Mouse (Mus musculus): ENCODE results near the gene 1700016D06Rik.
"Not testable (repeated sequence)": the region's sequence is repeated elsewhere in the genome, so short reads cannot be mapped to it uniquely, and the experiment has no call there.

Gene 1700016D06Rik

DNA sequence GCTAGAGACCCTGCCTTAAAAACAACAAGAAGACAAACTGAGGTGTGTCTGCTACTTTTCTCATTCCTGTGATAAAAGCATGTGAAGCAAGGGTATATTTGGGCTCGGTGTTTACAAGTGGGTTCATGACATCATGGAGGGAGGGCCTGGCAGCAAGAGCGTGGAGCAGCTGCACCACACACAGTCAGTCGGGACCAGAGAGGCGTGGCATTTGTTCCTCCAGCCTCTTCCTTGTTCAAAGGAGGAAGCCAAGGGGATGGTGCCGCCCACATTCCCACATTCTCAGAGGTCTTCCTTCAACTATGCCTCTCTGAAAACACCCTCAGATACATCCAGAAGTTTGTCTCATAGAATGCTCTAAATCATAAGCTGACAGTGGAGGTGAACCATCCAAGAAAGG is 2.9 kb upstream of the 1700016D06Rik start:
- no peak for DNase-seq (ENCODE audit: low read depth, low spot score)

DNA sequence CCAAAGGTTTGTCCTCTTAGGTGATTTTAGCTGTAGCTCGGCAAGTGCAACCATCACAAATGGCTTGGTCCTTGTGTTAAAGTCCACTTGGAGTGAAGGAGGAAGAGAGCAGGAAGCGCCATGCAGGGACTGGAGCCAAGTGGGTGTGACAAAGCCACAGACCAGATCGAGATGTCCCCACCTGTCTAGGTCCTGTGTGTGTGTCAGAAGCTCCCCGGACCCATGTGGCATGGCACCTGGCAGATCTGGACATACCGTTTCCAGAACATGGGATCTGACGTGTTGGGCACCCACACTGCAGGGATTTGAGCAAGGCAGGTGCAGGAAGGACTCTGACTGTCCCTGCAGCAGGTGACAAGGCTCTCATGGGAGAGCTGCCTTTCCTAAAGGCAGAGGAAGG is 565 bp upstream of the 1700016D06Rik start:
- DNase-seq (ENCODE audit: low read depth, low spot score) = no peak

DNA sequence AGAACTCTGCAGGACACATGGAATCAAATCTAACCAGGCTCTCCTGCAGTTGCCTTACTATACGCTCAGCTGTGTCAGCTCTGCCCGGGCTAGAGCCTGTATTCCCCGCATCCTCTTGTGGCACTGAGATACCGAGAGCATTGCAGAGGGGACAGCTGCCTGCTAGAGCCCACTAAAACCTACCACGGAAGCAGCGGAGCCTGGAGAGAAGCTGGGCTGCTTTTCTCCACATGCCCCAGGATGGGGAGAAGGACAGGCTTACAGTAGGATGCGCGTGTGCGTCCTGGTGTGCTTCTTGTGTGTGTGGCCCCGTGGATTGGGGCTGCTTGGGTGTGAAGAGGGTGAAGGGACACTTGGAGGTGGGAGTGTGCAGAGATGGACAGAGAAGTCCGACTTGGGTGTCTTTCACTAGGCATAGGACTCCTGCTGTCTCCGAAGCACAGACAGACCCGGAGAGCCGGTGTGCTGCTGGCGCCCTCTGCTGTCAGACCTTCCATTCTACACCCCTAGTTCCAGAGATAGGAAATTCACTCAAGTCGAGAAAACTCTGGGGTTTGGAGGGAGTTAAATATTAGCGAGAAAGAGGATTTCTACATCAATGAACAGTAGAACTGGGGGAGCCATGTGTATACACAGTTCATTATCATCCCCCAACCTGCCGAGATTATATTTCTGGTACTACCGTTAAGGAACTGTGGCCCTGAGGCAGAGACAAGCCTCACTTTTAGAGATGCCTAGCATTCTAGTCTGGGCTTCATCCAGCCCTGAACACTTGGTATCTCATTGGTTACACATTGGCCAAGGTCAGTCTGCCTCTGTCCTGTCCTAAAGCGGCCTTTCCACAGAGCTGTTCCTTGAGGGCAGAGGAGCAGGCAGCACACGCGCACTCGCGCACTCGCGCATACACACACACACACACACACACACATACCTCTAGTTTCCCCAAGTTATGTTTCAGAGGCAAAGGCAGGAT is 517 bp downstream of the 1700016D06Rik start:
- peak; percentile 38 for DNase-seq (ENCODE audit: low read depth, low spot score)

DNA sequence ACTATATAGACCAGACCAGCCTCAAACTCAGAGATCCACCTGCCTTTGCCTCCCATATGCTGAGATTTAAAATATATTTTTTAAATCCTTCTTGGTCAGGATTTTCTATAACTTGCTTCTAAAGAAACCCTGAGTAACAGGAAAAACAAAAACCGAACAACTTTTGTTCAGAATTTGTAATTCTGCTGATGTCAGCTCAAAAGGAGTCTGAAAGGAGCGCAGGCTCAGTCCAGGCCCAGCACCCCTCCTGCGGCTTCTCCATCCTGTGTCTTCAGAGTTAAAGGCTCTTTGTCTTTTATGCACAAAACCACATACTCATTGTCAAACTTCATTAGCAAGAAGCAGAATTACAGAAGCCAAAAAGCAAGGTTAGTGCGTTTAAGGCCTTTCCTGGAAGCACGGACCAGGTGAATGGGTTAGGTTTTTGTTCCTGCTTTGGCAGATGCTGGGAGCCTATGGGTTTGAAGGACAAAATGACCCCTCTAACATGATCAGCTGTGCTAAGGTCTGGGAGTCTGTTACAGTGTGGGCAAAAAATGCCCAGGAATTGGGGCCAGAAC is 1.3 kb downstream of the 1700016D06Rik start:
- DNase-seq (ENCODE audit: low read depth, low spot score) = no peak

DNA sequence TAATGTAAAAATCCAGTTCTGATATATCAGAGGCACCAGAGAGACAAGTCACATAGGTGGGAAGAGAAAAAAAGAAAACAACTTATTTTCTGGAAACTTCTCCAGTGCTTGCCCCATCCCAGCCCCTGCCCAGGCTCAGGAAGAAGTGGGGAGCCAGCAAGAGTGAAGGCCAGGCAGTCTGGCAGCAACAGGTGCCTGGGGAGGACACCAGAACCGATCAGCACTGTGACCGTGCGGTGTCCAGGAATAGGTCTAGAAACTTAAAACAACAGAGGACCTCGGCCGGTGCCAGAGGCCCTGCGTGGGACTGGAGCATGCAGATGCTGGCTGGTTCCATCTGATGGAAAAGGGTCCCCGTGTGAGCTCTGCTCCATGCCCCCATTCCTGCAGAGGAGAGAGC is 3.4 kb downstream of the 1700016D06Rik start:
- no peak for DNase-seq (ENCODE audit: low read depth, low spot score)

DNA sequence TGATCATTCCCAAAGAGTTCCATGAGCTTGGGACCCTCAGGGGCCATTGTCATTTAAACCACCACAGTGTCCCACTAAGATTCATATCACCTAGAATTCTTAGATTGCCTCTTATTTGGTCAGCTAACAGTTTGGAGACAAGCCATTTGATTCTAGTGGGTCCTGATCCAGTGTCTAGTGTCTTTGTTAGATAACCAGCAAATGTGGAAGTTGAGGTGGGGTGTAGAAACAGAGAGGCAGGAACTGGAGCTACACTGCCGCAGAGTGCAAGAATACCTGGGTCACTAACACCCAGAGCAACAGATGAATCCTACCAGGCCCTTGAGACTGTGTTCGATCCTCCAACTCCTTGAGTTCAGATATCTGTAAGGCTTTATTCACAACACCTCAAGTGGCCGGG is 4.7 kb downstream of the 1700016D06Rik start:
- no peak for DNase-seq (ENCODE audit: low read depth, low spot score)

DNA sequence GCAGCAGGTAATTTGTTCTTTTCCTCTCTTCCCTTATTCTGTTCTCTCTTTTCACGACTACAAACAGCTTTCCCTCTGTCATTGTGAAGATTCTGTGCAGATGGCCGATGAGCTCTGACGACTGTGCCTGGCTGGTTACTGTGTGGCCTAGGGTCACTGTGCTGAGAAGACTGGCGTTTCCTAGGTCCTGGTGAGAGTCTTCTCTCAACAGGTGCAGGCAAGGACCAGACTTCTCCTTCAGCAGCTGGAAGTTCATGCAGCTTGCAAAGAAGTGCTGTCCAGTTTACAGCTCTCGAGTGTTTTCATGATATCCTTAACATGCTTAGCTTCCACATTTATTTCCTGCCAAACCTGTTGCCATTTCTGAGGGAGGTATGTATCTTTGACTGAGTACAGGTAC is 6.9 kb downstream of the 1700016D06Rik start:
- no peak for DNase-seq (ENCODE audit: low read depth, low spot score)

DNA sequence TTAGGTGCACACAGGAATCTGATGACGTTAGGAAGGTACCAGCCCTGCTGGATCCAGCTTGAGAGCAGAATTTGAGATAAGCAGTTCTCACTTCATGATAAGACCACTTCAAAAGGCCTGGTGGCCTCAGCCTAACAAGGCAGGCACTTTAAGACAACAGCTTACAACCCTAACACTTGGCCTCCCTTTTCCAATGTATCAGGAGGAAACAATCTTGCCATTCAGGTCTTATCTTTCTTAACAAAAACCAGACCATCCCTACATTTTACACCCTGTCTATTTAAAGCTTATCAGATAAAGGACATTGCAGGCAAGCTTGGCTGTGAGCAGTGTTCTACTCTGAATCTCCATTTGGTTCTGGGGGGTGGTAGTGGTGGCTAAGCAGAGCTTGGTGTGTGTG is 8.4 kb downstream of the 1700016D06Rik start:
- DNase-seq (ENCODE audit: low read depth, low spot score) = no peak

DNA sequence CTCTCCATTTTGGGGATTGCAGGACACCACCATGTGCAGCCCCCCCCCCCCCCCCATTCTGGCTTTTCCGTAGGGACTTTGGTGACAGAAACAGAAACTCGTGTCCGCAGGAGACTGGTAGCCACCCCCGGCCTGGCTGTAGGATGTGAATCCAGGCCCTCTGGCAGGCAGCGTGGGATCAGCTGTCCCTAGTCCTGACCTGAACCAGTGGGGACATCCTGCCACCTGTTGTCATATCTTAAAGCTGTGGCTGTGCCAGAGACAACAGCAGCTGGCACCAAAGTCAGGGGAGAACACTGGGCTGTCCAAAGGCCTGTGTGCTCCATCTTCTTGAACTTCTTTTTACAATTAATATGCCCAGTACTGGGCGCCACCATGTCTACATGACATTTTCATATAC is 9.1 kb downstream of the 1700016D06Rik start:
- no peak for DNase-seq (ENCODE audit: low read depth, low spot score)

DNA sequence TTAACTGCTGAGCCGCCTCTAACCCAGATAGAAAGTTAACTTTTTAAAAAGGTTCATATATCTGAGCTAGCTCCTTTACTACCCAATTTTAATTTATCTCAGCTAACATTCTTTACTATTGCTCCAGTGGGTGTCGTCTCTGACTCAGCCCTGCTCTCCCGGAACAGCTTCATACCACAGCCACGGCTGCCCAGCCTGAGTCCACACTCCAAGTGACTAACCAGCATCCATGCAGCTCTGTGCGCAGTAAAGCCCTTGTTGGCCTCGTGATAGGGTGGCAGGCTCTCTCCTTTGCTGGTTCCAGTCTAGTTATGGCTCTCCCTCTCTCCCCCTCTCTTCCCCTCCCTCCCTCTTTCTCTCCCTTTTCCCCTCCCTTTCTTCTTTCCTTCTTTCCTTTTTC is 9.6 kb downstream of the 1700016D06Rik start:
- no peak for DNase-seq (ENCODE audit: low read depth, low spot score)

DNA sequence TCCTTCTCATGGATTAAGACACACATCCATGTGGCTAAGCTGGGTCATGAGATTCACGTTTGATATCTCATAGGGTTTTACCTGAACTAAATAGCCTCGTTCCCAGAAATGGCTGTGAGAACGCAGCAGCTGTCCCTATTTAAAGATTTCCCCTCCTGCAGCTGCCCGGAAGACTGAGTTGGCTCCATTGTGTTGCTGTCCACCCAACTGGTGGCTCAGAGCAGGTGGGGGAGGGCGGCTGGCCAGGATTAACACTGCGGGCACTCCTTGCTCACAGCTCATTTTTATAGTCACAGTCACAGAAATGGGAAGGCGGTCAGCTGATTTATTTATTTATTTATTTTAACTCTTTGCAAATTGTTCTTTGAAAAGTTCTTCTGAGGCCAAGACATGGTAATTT is 10.9 kb downstream of the 1700016D06Rik start:
- no peak for DNase-seq (ENCODE audit: low read depth, low spot score)

DNA sequence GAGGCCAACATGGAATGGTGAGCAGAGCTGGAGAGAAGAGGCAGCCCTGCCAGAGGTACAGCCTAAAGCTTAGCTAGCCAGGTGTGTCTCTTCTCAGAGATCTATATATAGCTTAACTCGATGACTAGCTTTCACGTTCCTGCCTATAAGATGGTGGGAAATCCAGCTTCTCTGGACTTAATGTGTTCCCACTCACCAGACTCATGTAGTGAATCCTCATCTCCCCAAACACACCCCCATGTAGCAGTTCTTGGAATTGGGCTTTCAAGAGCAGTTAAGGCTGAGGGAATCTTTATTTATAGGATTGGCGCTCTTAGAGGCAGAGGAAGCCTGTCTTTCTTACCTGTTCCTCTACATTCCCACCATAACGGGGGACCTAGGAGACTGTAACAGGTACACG is 13.6 kb downstream of the 1700016D06Rik start:
- no peak for DNase-seq (ENCODE audit: low read depth, low spot score)

DNA sequence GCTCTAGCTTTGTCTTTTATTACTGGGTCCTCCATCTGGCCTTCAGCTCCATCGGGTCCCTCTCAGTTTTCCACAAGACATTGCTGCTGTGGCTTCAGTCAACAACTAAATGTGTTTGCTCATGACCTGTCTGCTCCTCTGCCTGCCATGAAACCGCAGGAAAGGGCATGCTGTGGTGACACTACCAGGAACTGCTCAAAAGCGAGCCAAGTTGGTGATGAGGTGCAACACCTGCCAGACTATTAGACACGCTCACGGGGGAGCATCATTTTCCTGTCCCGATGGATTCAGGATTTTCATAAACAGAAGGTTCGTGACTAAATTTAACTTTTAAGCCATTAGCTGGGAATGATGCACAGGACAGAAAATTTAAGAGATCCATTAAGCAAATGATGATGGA is 16.3 kb downstream of the 1700016D06Rik start:
- DNase-seq (ENCODE audit: low read depth, low spot score) = no peak

DNA sequence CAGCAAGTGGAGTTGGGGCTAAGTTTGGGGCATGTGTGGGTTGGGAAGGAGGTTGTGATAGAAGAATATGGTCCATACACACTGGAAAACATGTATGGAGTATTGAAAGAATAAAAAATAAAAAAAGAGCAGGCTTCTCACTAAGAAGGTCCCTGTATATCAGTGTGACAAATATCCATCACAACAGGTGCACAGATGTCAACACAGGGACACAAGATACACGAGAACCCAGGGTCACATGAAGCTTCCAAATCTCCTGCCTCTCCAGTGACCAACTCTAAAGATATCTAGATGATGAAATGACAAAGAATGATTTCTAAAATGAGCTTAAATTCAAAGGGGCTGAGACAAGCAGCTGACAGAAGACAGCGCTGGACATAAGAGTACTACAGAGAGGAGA is 32.6 kb downstream of the 1700016D06Rik start:
- no peak for DNase-seq (ENCODE audit: low read depth, low spot score)

DNA sequence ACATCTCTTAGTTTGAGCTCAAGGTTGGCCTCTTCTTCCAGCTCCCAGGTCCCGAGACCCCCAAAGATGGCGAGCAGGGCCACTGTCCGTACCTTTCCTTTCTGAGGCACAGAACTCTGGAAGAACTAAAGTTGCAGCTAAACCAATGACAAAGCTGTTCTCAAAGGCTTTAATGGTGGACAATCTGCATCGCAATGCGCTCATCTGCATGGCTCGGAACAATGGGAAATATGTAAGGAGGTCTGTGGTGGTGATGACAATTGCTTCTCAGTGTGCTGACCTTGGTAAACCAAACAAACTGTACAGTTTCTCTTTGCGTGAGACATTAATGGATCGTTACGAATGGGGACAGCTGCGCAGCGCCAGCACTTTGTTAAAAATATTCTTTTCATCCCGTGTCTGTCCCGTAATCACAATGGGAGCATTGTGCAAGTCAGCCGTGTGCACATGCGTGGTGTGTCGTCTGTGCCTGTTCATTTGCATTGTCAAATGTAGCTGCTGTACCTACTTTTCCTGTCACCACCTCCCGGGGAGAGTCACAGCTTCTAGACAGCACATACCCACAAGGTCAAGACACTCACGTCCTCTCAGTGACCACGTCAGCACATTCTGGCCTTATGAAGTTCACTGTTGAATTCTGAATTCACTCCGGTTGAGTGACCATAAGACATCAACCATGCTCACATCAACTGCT is 34.7 kb downstream of the 1700016D06Rik start:
- DNase-seq (ENCODE audit: low read depth, low spot score) = not testable (repeated sequence)

DNA sequence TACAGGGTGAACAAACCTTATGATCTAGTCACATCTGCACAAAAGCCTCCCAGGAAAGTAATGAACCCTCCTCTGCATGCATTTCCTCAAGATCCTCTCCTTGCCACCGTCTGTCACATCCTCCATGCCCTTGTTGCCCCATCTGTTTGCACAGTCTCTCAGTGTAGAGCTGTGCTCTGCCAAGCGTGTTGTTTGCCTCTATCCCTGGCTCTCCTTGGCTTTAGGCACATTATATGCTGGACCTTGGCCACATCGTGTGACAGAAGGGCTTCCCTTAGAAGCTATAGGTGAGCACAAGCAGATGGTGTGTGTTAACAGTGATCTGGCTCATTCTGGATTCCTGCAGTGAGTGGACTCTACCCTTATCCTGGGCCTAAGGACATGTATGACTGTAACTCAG is 38.9 kb downstream of the 1700016D06Rik start:
- DNase-seq (ENCODE audit: low read depth, low spot score) = no peak

DNA sequence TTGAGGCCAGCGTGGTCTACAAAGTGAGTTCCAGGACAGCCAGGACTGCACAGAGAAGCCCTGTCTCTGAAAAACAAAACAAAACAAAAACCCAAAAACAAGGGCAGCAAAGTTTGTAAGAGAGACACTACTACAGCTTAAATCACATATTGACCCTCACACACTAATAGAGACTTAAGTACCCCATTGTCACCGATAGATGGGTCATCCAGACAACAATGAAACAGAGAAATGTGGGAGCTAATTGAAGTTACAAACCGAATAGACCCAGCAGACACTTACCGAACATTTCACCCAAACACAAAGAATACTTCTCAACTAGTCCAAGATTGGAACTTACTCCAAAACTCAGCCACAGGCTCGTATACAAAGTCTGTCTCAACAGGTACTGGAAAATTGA is 50.8 kb downstream of the 1700016D06Rik start:
- DNase-seq (ENCODE audit: low read depth, low spot score) = no peak

DNA sequence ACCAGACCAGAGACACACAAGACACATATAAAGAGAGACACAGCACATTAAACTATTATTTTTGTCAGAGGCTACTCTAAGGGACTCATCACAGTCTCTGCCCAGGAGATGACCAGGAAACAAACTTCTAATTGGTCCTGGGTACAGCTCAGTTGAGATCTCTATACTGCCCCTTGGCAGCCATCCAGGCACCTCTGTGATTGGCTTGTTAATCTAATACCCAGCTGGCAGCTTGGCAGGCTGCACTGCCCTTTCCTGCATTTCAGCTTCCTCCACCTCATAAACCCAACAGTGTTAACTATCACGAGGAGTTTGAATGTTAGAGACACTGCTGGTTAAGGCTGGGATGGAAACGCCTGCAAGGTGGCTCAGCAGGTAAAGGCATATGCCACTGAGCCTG is 57.7 kb downstream of the 1700016D06Rik start:
- DNase-seq (ENCODE audit: low read depth, low spot score) = no peak

DNA sequence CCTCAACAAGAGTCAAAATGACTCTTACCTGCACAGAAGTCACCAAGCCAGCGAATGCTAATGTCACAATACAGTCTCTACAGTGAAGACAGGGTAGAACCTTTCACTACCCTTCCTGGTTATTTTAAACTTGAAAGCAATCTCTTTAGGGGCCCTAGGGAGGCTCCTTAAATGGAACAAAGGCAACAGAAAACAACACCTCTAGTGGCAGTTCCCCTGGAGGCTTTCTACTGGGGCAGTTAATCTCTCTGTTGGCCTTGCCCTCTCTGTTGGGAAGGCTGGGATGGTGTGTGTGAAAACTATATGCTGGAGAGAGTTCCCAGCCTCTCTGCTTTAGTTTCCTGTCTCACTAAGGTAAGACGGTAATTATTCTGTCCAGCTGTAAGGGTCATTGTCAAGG is 60.3 kb downstream of the 1700016D06Rik start:
- DNase-seq (ENCODE audit: low read depth, low spot score) = no peak

DNA sequence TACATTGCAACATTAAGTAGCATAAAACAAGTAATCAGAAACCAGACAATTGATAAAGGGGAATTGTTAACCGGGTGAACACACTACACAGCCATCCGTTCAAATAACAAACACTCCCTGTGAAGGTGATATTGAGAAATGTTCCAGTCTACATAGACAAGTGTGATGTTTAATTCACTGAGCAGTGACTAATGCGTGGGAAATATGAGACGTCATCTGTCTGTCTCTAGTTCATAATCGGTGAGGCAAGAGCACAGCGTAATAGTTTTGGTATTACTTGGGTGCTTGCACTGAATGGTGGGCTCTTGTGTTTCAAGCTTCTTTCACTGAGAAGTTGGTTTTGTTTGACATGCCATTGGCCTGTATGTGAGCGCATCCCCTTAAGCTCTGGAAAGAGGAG is 63.3 kb downstream of the 1700016D06Rik start:
- DNase-seq (ENCODE audit: low read depth, low spot score) = no peak

DNA sequence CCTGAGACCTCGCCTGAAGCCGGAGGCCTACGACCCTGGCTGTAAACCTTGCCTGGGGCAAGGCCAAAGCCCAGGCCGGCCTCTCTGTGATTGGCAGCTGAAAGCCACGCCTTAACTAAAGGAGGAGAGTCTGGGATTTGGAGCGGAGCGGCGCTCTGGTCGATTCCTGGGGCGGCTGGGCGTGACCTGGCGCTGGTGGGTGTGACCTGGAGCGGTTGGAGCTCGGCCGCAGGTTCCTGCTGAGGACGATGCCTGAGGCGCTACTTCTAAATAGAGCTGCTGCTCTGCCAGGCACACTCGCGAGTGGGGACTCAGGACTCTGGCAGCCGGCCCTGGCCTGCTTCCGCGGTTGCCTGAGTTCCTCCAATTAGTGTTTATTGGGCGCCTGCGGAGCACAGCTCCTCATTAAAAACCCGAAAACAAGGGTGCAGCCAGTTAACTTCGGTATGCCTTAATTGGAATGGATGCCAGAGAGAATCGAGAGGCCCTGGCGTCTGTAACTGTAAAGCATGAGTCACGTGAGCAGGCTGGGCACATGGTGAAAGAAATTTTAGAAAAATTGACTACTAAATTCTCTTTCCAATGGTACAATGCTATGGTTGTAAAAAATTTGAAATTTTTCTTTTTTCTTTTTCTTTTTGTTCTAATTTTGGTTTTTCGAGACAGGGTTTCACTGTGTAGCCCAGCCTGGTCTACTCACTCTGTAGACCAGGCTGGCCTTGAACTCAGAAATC is 64.4 kb downstream of the 1700016D06Rik start:
- DNase-seq (ENCODE audit: low read depth, low spot score) = peak; percentile 59

DNA sequence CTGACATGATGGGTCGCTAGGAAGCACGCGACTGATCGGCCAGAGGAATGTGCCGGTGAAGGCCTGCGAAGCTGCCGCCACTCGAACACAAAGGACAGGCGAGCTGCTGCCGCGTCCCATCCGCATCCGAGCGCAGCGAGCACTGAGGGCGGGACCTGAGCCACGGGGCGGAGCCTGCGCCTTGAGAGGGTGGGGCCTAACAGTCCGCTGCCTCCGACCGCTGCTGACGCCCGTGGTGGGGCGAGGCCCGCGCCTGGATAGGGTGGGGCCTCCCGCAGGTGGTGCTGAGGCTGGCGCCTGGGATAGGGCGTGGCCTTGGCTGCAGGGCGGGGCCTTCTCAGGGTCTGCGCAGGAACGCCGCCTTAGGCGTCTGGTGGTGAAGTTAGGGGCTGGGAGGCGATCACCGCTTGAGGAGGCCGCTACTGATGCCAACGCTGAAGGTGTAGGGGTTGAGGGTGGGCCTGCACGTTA is 65.2 kb downstream of the 1700016D06Rik start, which contains the start of gene Ankrd10:
Gene Ankrd10, minus strand, starts transcription at position 147 of the 471 bp plus-strand sequence.
- peak; percentile 86 for DNase-seq (ENCODE audit: low read depth, low spot score)

Data from retina, adult 2 months (tissue).